Mouse (Mus musculus) kidney, postnatal 0 days (tissue): ENCODE measurements around the gene Fgfr2. TPM values are rescaled to one million over a fixed set of nuclear protein-coding genes. Genes with fewer than 3 reads are reported as not detected.

ENCODE experiments used
- ATAC-seq: fragments of 200-750 bp; cut with Nextera tagmentation; replicated peaks from 2 replicates; pipeline ENCODE4 v1.8.0; 2017; ENCODE audit warnings: low read depth, moderate number of reproducible peaks, moderate TSS enrichment, moderate library complexity; ENCODE audit not compliant: low FRiP score
- DNase-seq: peaks from one replicate; pipeline ENCODE4 v3.0.0-alpha.2; 2016; ENCODE audit warnings: low spot score
- H3K27ac ChIP-seq: fragments of 300-500 bp; sonication (generic); 2 replicates; pipeline ENCODE4 v1.5.1; 2014; ENCODE audit warnings: mild to moderate bottlenecking
- H3K27me3 ChIP-seq: fragments of 300-500 bp; sonication (generic); 2 replicates; pipeline ENCODE4 v1.6.1; 2014; ENCODE audit warnings: low read length, mixed read lengths; ENCODE audit not compliant: insufficient read depth
- H3K36me3 ChIP-seq: fragments of 300-500 bp; sonication (generic); 2 replicates; pipeline ENCODE4 v1.6.1; 2014; ENCODE audit warnings: low read length, mixed read lengths; ENCODE audit not compliant: insufficient read depth
- H3K4me1 ChIP-seq: fragments of 300-500 bp; sonication (generic); replicated peaks from 2 replicates; pipeline ENCODE4 v1.6.1; 2014; ENCODE audit warnings: antibody characterized with exemption, low read length, mixed read lengths; ENCODE audit not compliant: insufficient read depth
- H3K4me2 ChIP-seq: fragments of 300-500 bp; sonication (generic); 2 replicates; pipeline ENCODE4 v1.6.1; 2014; ENCODE audit warnings: mild to moderate bottlenecking, low read length, moderate library complexity, mixed read lengths
- H3K4me3 ChIP-seq: fragments of 300-500 bp; sonication (generic); replicated peaks from 2 replicates; pipeline ENCODE4 v1.5.1; 2014; ENCODE audit warnings: low read depth, low read length
- H3K9ac ChIP-seq: fragments of 300-500 bp; sonication (generic); 2 replicates; pipeline ENCODE4 v1.6.1; 2014; ENCODE audit warnings: low read depth, low read length
- H3K9me3 ChIP-seq: fragments of 300-500 bp; sonication (generic); replicated peaks from 2 replicates; pipeline ENCODE4 v1.6.1; 2016; ENCODE audit warnings: low read length, inconsistent platforms, mixed read lengths
- CTCF ChIP-seq: IDR thresholded peaks from 2 replicates; pipeline ENCODE4 v1.5.1; 2016; ENCODE audit warnings: antibody characterized with exemption, low read depth, mild to moderate bottlenecking, moderate library complexity
- WGBS: fragments of 180-500 bp; shearing (Covaris S2); extraction: QIAGEN DNeasy Blood & Tissue Kit; methylation state at CpG from one replicate; pipeline ENCODE4 v1.1.7; 2014; 5-methylcytosine and 5-hydroxymethylcytosine counted together
- polyA plus RNA-seq: library from polyadenylated mRNA; unstranded; fragments of >200 nt; fragmentation: Nextera tagmentation; extraction: Ambion mirVana; gene quantifications from 2 replicates; pipeline ENCODE4 v1.2.1, GENCODE M21; 2015

Gene Fgfr2
- polyA plus RNA-seq, 1 experiment from 2014 or later = 79.8 TPM

DNA sequence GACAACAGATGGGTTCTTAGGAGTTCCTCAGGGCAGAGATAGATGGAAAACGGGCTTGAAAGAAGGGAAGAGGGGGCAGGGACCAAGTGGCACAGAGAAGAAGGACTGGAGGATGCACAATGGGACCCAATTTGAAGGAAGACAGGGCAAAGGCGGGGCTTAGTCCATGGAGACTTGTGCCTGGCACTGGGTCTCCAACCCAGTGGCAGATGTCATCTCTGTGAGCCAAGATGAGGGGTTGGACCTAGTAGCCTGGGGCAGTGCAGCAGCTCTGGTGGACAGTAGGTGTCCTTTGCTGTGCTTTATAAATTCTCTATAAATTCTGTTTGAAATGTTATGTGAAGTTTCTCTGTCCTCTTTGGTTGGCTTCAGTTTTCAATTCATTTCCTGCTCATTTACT lies 1306.5 kb downstream of the Fgfr2 start:
- Histone ChIP-seq H3K27ac (no peak overlapping the region), H3K4me3 (no peak overlapping the region), H3K36me3 (no peaks in the 10 kb centered on the region), H3K4me2 (no peak overlapping the region), H3K4me1 (no peaks in the 10 kb centered on the region), H3K27me3 (no peaks in the 10 kb centered on the region), H3K9ac (no peak overlapping the region), H3K9me3 (no peaks in the 10 kb centered on the region)
- TF ChIP-seq CTCF = no peak
- DNase-seq (no peak), ATAC-seq (no peak)
- WGBS = 59% methylated on average over 2 of the region's 2 CpGs

- WGBS = 83% methylated on average over 6 of the region's 6 CpGs
- H3K27me3 ChIP-seq = no peaks in the 10 kb centered on the region
- no peak for ATAC-seq
- no peaks in the 10 kb centered on the region for H3K4me1 ChIP-seq
- H3K27ac ChIP-seq = no peak overlapping the region
- no peak overlapping the region for H3K9ac ChIP-seq
- H3K9me3 ChIP-seq = no peaks in the 10 kb centered on the region
- no peak overlapping the region for H3K4me2 ChIP-seq
- H3K36me3 ChIP-seq = no peaks in the 10 kb centered on the region
- DNase-seq = no peak
- H3K4me3 ChIP-seq = no peak overlapping the region
- TF ChIP-seq CTCF = no peak
Observed at GRCm38 (mm10) chr7:131812116-131812515, 1311.0 kb downstream of the Fgfr2 start.

DNA sequence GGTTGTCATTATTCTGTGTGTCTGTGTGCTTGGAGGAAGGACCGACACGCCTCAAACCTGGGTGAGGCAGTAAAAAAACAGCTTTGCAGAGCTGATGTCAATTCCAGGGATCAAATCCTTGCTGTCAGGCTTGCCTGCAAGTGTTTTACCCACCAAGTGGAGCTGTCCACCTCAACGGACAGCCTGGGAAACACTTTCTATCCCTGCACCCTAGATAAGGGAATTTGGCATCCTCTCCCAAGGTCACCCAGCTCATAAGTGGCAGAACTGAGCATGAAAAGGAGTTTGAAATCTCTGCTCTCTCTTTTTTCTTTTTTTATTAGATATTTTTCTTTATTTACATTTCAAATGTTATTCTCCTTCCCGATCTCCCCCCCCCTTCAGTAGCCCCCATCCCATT lies 1312.2 kb downstream of the Fgfr2 start:
- Histone ChIP-seq H3K4me1 (no peaks in the 10 kb centered on the region), H3K4me3 (no peak overlapping the region), H3K4me2 (no peak overlapping the region), H3K27me3 (no peaks in the 10 kb centered on the region), H3K9ac (no peak overlapping the region), H3K9me3 (no peaks in the 10 kb centered on the region), H3K27ac (no peak overlapping the region), H3K36me3 (no peaks in the 10 kb centered on the region)
- DNase-seq (no peak), ATAC-seq (no peak)
- WGBS = 69% methylated on average over 4 of the region's 4 CpGs
- no peak for TF ChIP-seq CTCF

DNA sequence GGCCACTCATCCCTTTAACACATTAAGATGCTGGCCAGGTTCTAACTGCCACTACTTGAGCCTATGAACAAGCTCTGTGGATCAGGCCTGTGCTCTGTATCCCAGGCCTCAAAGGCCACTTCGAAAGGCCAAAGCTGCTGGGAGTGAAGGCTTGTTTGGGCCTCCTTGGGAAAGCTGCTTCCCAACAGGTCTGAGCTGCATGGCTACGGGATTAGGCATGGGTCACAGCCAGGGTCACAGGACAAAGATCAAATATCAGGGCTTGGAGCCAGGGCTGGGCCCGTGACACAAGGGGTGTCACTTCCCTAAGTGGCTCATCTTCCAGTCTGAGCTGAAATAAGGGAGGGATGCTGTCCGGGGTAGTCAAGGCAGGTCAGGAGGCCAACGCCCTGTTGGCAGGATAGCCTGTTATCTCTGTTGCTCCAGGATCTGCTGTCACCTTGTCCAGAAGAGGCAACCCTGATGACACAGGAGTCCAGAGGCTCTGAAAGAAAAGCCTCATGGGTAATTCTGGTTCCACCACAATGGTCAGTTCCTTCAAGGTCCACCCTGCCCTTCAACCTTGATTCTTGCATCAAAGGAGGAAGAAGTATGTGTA lies 1313.5 kb downstream of the Fgfr2 start:
- Histone ChIP-seq H3K4me3 (no peak overlapping the region), H3K36me3 (no peaks in the 10 kb centered on the region), H3K4me1 (no peaks in the 10 kb centered on the region), H3K9me3 (no peaks in the 10 kb centered on the region), H3K9ac (no peak overlapping the region), H3K4me2 (no peak overlapping the region), H3K27ac (no peak overlapping the region), H3K27me3 (no peaks in the 10 kb centered on the region)
- DNase-seq (no peak), ATAC-seq (no peak)
- TF ChIP-seq CTCF = no peak
- 32% methylated on average over 5 of the region's 5 CpGs for WGBS

DNA sequence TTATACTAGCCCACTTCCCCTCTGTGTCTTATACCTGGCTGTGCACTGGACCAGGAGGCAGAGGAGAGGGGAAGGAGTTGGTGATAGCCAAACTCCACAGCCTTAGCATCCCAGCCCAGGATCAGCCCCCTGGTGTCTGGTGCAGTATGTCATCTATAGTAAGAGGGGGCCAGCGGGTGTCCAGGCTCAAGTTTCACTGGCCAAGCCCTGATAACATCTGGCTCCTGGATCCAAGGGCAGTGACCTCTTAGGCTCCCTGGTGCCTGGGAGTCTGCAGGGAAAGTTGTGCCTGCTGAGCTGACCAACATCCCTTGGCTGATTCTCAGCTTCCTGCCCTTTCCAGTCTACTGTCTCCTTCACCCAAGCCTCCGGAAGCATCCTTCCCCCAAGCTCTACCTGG lies 1315.9 kb downstream of the Fgfr2 start:
- Histone ChIP-seq H3K27me3 (no peaks in the 10 kb centered on the region), H3K4me2 (no peak overlapping the region), H3K36me3 (no peaks in the 10 kb centered on the region), H3K4me1 (no peaks in the 10 kb centered on the region), H3K27ac (no peak overlapping the region), H3K4me3 (no peak overlapping the region), H3K9ac (no peak overlapping the region), H3K9me3 (no peaks in the 10 kb centered on the region)
- DNase-seq (no peak), ATAC-seq (no peak)
- WGBS = 35% methylated on average over 2 of the region's 2 CpGs
- TF ChIP-seq CTCF = no peak

GRCm38 (mm10) chr7:131805525-131806202 lies 1317.5 kb downstream of the Fgfr2 start:
- H3K27me3 ChIP-seq = no peaks in the 10 kb centered on the region
- no peak overlapping the region for H3K4me2 ChIP-seq
- ATAC-seq = no peak
- H3K4me3 ChIP-seq = no peak overlapping the region
- H3K27ac ChIP-seq = no peak overlapping the region
- H3K9me3 ChIP-seq = no peaks in the 10 kb centered on the region
- TF ChIP-seq CTCF = no peak
- WGBS = 72% methylated on average over 9 of the region's 9 CpGs
- H3K9ac ChIP-seq = no peak overlapping the region
- H3K36me3 ChIP-seq = no peaks in the 10 kb centered on the region
- DNase-seq = no peak
- H3K4me1 ChIP-seq = peaks cover 5% of the 10 kb centered on the region; the same call in 1 of the 2 replicates
